Mouse (Mus musculus): ENCODE results near the gene Gm45062.

Gene Gm45062

DNA sequence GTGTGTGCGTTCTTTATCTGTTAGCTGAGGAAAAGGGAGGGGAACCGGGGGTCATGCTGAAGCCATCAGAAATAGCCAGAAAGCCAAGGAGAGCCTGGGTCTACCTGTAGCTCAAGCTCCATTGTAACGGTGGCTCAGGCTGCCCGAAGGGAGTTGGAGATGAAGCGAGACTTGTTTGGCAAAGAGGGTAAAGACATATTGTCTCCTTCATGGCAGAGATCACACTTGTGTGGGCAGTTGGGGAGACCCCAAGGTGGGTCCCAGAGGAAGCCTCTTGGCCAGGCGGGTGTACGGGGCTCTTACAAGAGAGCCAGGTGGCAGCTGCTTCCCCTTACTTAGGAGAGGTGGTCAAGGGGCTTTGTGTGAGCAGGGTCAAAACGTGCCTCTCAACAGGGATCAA is 369.0 kb downstream of the Gm45062 start:
- no peak for DNase-seq (ENCODE audit: low spot score)

GRCm38 (mm10) chr6:8628715-8629267 is 369.5 kb downstream of the Gm45062 start:
- DNase-seq (ENCODE audit: low spot score): no peak

DNA sequence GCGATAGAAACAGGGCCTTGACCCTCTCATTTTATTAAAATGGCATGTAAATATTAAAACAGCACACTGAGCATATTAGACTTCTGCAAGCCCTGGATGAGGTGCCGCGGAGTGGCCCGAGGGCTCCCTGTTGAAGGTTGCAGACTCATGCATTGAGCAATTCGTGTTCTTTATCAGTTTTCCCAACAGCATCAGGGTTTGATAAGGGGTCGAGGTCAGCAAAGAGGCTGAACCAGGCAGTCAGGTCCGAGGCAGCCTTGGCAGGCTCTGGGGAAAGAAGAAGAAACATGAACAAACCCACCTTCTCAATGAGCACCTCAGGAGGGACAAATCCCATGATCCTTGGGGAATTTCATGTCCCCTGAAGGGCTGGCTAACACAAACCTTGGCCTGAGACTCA is 371.3 kb downstream of the Gm45062 start:
- no peak for DNase-seq (ENCODE audit: low spot score)

DNA sequence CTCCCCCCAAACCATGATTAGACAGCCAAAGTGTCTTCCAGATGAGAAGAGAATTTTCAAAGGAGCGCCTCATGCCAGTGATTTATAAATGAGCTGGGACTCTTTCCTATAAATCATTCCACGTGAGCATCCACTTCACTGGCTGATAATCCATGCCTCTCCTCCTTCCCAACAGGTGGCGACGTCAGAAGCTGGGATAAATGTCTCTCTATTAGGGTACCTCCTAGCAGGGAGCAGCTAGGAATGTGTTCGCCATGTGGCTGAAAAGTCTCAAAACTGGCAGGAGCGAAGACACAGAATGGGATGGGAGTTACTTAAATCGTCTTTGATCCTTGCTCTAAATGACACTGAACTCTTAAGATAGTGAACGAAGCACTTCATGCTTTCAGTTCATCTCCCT is 372.1 kb downstream of the Gm45062 start:
- DNase-seq (ENCODE audit: low spot score): no peak

- no peak for DNase-seq (ENCODE audit: low spot score)
Measured at GRCm38 (mm10) chr6:8631986-8632632, 372.9 kb downstream of the Gm45062 start.

GRCm38 (mm10) chr6:8632701-8633100 is 373.5 kb downstream of the Gm45062 start:
- no peak for DNase-seq (ENCODE audit: low spot score)

DNA sequence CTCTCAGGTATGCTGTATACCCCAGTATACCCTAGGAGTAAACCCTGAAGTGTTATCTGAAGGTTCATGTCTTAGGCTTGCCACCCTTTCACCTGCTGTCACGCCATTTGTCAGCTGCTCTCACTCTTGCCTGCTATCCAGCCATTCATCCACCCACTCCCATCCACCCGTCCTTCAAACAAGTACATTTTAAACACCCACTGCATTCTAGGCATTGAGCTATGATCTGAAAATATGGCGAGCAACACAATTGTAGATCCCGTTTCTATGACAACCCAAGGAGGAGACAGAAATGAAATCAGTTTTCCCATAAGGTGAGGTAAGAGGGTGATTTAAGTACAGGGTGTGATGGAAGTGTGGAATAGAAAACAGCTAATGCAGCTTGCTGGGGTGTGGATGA is 378.9 kb downstream of the Gm45062 start:
- no peak for DNase-seq (ENCODE audit: low spot score)

DNA sequence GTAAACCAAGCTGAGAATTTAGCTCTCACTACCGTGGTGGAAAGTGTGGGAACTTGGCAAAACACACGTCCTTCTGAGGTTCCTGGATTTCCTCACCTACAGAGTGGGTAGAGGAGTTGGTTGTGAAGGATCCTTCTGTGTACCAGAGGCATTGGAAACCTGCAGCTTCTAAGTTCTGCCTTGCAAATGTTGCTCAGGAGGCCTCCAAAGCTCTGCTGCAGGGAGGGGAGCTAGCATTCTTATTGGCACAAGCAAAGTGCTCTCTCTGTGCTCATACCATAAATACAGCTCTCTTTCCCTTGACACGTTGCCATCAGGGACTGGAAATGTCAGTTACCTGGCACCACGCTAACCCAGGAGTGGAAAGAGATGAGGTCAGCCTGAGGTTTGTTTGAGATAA is 379.6 kb downstream of the Gm45062 start:
- DNase-seq (ENCODE audit: low spot score): no peak

- DNase-seq (ENCODE audit: low spot score): no peak
Measured at GRCm38 (mm10) chr6:8639526-8639925, 380.3 kb downstream of the Gm45062 start.

DNA sequence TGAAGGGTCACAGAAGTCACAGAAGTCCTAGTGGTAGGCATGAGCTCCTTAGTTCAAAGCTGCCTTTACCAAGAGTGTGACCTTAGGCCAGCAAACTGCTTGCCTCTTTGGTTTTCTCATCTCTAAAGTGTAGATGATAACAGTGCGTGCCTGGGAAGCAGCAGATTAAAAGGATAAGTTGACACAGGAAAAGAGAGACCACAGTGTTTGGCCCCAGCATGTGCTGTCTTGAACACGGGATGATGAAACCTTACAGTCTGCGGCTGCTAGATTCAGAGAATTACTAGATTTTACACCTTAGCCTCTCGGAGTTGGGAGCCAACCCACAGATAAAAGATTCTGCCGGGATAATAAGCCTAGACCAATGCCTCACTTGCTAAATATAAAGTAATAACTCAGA is 381.6 kb downstream of the Gm45062 start:
- DNase-seq (ENCODE audit: low spot score): no peak

DNA sequence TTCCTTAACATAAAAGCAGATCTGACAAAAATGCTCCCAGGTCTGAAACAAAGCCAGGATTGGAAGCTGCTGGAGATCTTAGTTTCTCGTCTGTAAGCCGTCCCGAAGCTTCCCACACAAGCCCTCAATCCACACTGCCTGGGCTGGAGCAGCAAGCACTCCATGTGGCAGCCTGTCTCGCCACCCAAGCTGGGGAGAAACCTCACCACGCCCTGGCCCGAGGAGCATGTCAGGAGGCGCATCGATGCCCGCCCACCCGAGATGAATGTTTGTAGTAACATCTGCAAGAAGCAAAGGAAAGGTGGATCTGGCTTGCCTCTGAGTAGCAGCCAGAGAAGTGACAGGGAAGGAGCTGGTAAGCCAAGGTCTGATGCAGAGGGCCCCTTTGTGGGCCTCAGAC is 385.5 kb downstream of the Gm45062 start:
- no peak for DNase-seq (ENCODE audit: low spot score)

DNA sequence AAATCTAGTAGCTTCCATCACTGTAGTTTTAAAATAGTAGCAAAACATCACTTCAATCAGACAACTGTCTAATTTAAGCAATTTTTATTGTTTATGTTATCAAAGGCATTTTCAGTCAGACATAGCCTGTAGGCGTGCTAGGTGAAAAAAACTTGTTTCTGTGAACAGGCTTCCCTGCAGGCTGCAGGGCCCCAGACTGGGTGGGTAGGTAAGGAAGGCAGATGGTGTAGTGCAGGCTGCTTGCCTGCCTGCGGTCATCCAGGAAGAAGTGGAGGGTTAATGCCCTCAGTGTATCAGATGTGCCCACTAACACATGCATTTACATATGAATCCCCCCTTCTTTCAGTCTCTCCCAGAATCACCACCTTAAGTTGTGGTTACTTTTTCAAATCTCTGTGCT is 386.5 kb downstream of the Gm45062 start:
- no peak for DNase-seq (ENCODE audit: low spot score)

All from urinary bladder, postnatal 14 days (tissue).